Mouse (Mus musculus) myocyte (in vitro differentiated cells): ENCODE measurements around the gene Neurod4.

Experiments used
- E2F4 ChIP-seq: IDR thresholded peaks from one replicate; pipeline ENCODE4 v1.6.1; 2011; ENCODE audit warnings: mild to moderate bottlenecking, control low read depth, moderate library complexity; ENCODE audit not compliant: insufficient read depth
- MAX ChIP-seq: IDR thresholded peaks from one replicate; pipeline ENCODE4 v1.6.1; 2011; ENCODE audit warnings: low read depth, mild to moderate bottlenecking, control low read depth
- MYOD1 ChIP-seq, 3 experiments: IDR thresholded peaks; one replicate each; pipeline ENCODE4 v1.6.1; 2011; ENCODE audit warnings: control low read depth in 2 of 3, low read depth in 2 of 3, mild to moderate bottlenecking in 2 of 3, moderate library complexity in 1 of 3; ENCODE audit not compliant: insufficient read length in 2 of 3, control insufficient read depth in 1 of 3
- MYOG ChIP-seq, 3 experiments: IDR thresholded peaks; one replicate each; pipeline ENCODE4 v1.6.1; 2011; ENCODE audit warnings: control low read depth in 2 of 3, low read depth in 2 of 3, mild to moderate bottlenecking in 2 of 3; ENCODE audit not compliant: insufficient read length in 2 of 3, control insufficient read depth in 1 of 3, insufficient read depth in 1 of 3
- POLR2A ChIP-seq: IDR thresholded peaks from one replicate; pipeline ENCODE4 v1.6.1; 2011; ENCODE audit warnings: low read depth, mild to moderate bottlenecking, control low read depth, moderate library complexity; ENCODE audit not compliant: insufficient read length
- REST ChIP-seq: IDR thresholded peaks from one replicate; pipeline ENCODE4 v1.6.1; 2011; ENCODE audit warnings: mild to moderate bottlenecking, control low read depth, moderate library complexity; ENCODE audit not compliant: insufficient read depth, insufficient read length
- TCF12 ChIP-seq: IDR thresholded peaks from one replicate; pipeline ENCODE4 v1.6.1; 2011; ENCODE audit warnings: mild to moderate bottlenecking, control low read depth; ENCODE audit not compliant: poor library complexity, insufficient read depth, severe bottlenecking
- TCF3 ChIP-seq: IDR thresholded peaks from one replicate; pipeline ENCODE4 v1.6.1; 2011; ENCODE audit warnings: low read depth, control low read depth; ENCODE audit not compliant: insufficient read length
- USF1 ChIP-seq: IDR thresholded peaks from one replicate; pipeline ENCODE4 v1.6.1; 2011; ENCODE audit warnings: low read depth, mild to moderate bottlenecking, control low read depth, moderate library complexity

DNA sequence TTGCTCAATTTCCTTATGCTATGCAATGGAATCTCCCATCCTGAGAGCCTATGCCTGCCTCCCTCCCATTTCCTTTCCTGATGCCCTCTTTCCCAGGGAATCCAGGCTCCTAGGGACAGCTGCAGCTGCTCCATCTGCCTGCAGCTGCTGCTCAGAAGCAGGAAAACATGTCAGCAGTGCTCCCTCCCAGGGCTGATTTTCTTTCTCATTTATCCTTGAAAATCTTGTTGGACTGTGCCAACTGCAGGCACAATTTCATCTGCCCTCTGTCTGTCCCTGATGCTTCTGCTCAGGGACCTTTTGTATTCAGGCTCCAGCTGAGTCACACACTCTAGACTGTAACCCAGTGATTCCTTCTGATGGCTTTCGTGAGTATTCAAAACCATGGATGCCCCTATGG lies 20.6 kb downstream of the Neurod4 start:
- TF ChIP-seq USF1 (no peak), POLR2A (no peak), TCF12 (no peak), MYOG (IDR thresholded peaks at IDR 0.05; ENCODE audit: control insufficient read depth in 1 of 3, insufficient read depth in 1 of 3, insufficient read length in 2 of 3, low read depth in 2 of 3) (peak; percentile 13 to 90 (median 63)), MYOD1 (IDR thresholded peaks at IDR 0.05; ENCODE audit: control insufficient read depth in 1 of 3, insufficient read length in 2 of 3, low read depth in 2 of 3) (peak; percentile 38 to 87 (median 83)), MAX (no peak), E2F4 (no peak), TCF3 (peak; percentile 78), REST (no peak)
